Mouse (Mus musculus): ENCODE data around the gene Ung. TPM values are rescaled to one million over a fixed set of nuclear protein-coding genes. Genes with fewer than 3 reads are reported as not detected.

Ung gene
- total and polyA plus RNA-seq, 2 experiments from 2014 or later: 13.8 to 14.0 TPM

DNA sequence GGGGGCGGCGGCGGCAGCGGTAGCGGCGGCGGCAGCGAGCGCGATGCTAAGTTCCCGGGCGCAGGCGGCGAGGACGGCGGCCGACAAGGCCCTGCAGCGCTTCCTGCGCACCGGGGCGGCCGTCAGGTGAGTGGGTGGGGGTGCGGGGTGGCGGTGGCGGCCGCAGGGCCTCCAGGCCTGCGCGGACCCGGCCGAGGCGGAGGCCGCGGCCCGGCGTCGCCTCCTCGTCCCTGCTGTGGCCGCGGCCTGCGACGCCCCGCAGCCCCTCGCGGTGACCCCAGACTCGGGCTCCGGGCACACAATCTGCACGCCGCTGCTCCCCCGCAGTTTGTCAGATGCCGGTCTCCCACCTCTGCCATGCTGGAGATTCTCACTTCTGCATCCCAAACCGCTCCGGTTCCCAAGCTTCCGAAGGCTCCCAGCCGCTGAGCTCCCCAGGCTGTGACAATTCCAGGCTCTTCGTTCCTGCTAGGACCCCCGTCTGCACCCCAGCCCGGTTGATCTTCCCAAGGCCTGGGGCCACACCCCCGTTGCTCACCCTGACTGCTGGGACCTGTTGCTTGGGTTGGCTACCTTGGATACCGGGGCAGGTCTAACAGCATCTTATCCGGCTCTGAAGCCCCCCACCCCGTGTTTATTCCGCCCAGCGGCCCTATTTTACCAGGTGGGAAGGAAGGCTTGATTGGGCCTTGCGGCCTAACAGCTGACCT lies 29.6 kb upstream of the Ung start:
- no peaks in the 10 kb centered on the region for H3K9me3 ChIP-seq (ENCODE audit: low read length)
- TF ChIP-seq CTCF (IDR thresholded peaks at IDR 0.05; ENCODE audit: low read depth): no peak
- H3K4me2 ChIP-seq (ENCODE audit: low read depth, low read length): peak overlapping the region; percentile 94
- H3K36me3 ChIP-seq (ENCODE audit: insufficient read depth, low read length): peaks cover 9% of the 10 kb centered on the region
- ATAC-seq: peak; percentile 64
- peaks cover 12% of the 10 kb centered on the region for H3K4me1 ChIP-seq (ENCODE audit: insufficient read depth, low read length)
- 4% methylated on average over 56 of the region's 64 CpGs for WGBS
- peak overlapping the region; percentile 89 for H3K9ac ChIP-seq (replicated peaks; ENCODE audit: low read length)
- DNase-seq (ENCODE audit: low spot score): no peak
- H3K27me3 ChIP-seq (ENCODE audit: insufficient read depth, low read length): no peaks in the 10 kb centered on the region
- H3K4me3 ChIP-seq (ENCODE audit: low read length): peak overlapping the region; percentile 75
- peak overlapping the region; percentile 74; the same call in 1 of the 2 replicates for H3K27ac ChIP-seq

- no peaks in the 10 kb centered on the region for H3K27me3 ChIP-seq (ENCODE audit: insufficient read depth, low read length)
- H3K9me3 ChIP-seq (ENCODE audit: low read length): no peaks in the 10 kb centered on the region
- no peak overlapping the region for H3K4me2 ChIP-seq (ENCODE audit: low read depth, low read length)
- no peak overlapping the region for H3K27ac ChIP-seq
- H3K4me1 ChIP-seq (ENCODE audit: insufficient read depth, low read length): peaks cover 12% of the 10 kb centered on the region
- H3K36me3 ChIP-seq (ENCODE audit: insufficient read depth, low read length): peaks cover 18% of the 10 kb centered on the region
- 75% methylated on average over 4 of the region's 4 CpGs for WGBS
- DNase-seq (ENCODE audit: low spot score) (no peak), ATAC-seq (no peak)
- no peak overlapping the region for H3K4me3 ChIP-seq (ENCODE audit: low read length)
- H3K9ac ChIP-seq (replicated peaks; ENCODE audit: low read length): no peak overlapping the region
- TF ChIP-seq CTCF (IDR thresholded peaks at IDR 0.05; ENCODE audit: low read depth): no peak
Observed at GRCm38 (mm10) chr5:114101873-114102272, 28.3 kb upstream of the Ung start.

- Histone ChIP-seq H3K4me2 (ENCODE audit: low read depth, low read length) (no peak overlapping the region), H3K27ac (no peak overlapping the region), H3K27me3 (ENCODE audit: insufficient read depth, low read length) (no peaks in the 10 kb centered on the region), H3K4me1 (ENCODE audit: insufficient read depth, low read length) (peaks cover 12% of the 10 kb centered on the region), H3K4me3 (ENCODE audit: low read length) (no peak overlapping the region), H3K36me3 (ENCODE audit: insufficient read depth, low read length) (peaks cover 18% of the 10 kb centered on the region), H3K9ac (replicated peaks; ENCODE audit: low read length) (no peak overlapping the region), H3K9me3 (ENCODE audit: low read length) (no peaks in the 10 kb centered on the region)
- DNase-seq (ENCODE audit: low spot score) (no peak), ATAC-seq (no peak)
- TF ChIP-seq CTCF (IDR thresholded peaks at IDR 0.05; ENCODE audit: low read depth): no peak
- WGBS: 75% methylated on average over 1 of the region's 1 CpGs
Observed at GRCm38 (mm10) chr5:114102807-114103206, 27.4 kb upstream of the Ung start.

DNA sequence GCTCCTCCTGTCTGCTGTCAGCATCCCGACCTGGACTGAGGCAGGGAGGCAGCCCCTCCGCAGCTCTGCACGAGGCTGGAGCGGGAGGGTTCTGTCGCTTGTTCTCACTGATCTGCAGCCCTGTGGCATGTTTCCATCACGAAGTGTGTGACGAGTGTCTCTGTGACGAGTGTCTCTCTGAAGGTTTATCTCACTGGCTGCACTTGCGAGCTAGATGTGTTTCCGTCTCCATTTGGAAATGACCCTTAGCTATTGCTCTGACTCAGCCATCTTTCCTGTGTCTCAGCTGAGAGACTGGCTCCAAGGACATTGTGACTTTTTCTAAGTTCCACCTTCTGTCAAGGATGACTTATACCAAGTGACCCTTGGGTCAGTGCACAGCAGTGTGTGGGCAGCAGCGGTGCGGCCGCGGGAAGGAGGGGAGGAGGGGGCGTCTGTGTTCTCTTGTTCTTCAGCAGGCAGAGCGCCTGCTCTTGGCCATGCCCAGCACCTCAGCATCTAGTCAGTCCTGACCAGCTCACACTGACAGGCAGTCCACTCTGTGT lies 23.7 kb upstream of the Ung start:
- no peaks in the 10 kb centered on the region; the same call in 1 of the 2 replicates for H3K4me1 ChIP-seq (ENCODE audit: insufficient read depth, low read length)
- H3K4me3 ChIP-seq (ENCODE audit: low read length): no peak overlapping the region
- no peak for TF ChIP-seq CTCF (IDR thresholded peaks at IDR 0.05; ENCODE audit: low read depth)
- ATAC-seq (no peak), DNase-seq (ENCODE audit: low spot score) (no peak)
- no peak overlapping the region for H3K4me2 ChIP-seq (ENCODE audit: low read depth, low read length)
- no peak overlapping the region for H3K9ac ChIP-seq (replicated peaks; ENCODE audit: low read length)
- H3K27ac ChIP-seq: no peak overlapping the region
- no peaks in the 10 kb centered on the region for H3K9me3 ChIP-seq (ENCODE audit: low read length)
- H3K36me3 ChIP-seq (ENCODE audit: insufficient read depth, low read length): peaks cover 51% of the 10 kb centered on the region
- 87% methylated on average over 16 of the region's 16 CpGs for WGBS
- H3K27me3 ChIP-seq (ENCODE audit: insufficient read depth, low read length): no peaks in the 10 kb centered on the region

- Histone ChIP-seq H3K4me3 (ENCODE audit: low read length) (no peak overlapping the region), H3K4me1 (ENCODE audit: insufficient read depth, low read length) (no peaks in the 10 kb centered on the region), H3K4me2 (ENCODE audit: low read depth, low read length) (no peak overlapping the region), H3K27me3 (ENCODE audit: insufficient read depth, low read length) (no peaks in the 10 kb centered on the region), H3K27ac (no peak overlapping the region), H3K9ac (replicated peaks; ENCODE audit: low read length) (no peak overlapping the region), H3K36me3 (ENCODE audit: insufficient read depth, low read length) (peaks cover 46% of the 10 kb centered on the region), H3K9me3 (ENCODE audit: low read length) (no peaks in the 10 kb centered on the region)
- ATAC-seq (no peak), DNase-seq (ENCODE audit: low spot score) (no peak)
- WGBS: 82% methylated on average over 6 of the region's 6 CpGs
- TF ChIP-seq CTCF (IDR thresholded peaks at IDR 0.05; ENCODE audit: low read depth): no peak
Observed at GRCm38 (mm10) chr5:114113334-114113733, 16.9 kb upstream of the Ung start.

DNA sequence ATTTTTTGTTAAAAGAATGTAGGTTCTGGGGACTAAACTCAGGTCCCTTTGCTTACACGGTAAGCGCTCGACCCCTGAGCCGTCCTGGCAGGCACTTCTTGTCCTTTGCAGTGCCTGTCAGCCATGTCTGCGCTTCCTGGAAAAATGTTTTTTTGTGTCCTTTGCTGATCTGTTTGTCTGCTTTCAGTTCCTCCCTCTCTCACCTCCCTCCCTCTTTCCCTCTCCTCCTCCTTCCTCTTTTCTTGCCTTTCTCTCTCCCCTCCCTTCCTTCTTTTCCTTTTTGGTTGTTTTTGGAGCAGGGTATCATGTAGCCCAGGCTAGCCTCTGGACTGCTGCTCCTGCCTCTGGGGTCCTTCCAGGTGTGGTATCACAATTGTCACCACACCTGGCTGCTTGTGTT lies 15.2 kb upstream of the Ung start:
- no peak for TF ChIP-seq CTCF (IDR thresholded peaks at IDR 0.05; ENCODE audit: low read depth)
- WGBS: 83% methylated on average over 5 of the region's 5 CpGs
- Histone ChIP-seq H3K9ac (replicated peaks; ENCODE audit: low read length) (no peak overlapping the region), H3K9me3 (ENCODE audit: low read length) (no peaks in the 10 kb centered on the region), H3K27me3 (ENCODE audit: insufficient read depth, low read length) (no peaks in the 10 kb centered on the region), H3K27ac (no peak overlapping the region), H3K4me2 (ENCODE audit: low read depth, low read length) (no peak overlapping the region), H3K36me3 (ENCODE audit: insufficient read depth, low read length) (peaks cover 35% of the 10 kb centered on the region), H3K4me1 (ENCODE audit: insufficient read depth, low read length) (no peaks in the 10 kb centered on the region), H3K4me3 (ENCODE audit: low read length) (no peak overlapping the region)
- ATAC-seq: no peak
- no peak for DNase-seq (ENCODE audit: low spot score)

DNA sequence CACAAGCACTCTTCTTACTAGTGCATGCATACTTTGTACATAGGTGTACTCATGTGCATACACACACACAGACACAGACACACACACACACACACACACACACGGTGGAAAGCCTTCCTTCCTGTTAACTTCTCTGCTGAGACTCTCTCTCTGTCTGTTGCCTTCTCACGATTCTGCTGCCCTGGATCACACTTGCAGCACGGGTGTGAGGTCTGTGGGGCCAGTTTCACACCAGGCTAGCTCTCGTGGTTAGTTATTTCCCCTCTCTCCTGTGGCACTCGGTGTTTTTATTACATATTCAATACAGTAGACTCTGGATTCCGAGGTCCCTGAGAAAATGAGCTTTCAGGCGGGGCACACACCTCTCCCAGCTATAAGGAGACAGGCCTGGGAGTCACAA lies 13.6 kb upstream of the Ung start:
- no peaks in the 10 kb centered on the region for H3K27me3 ChIP-seq (ENCODE audit: insufficient read depth, low read length)
- 92% methylated on average over 7 of the region's 7 CpGs for WGBS
- ATAC-seq (no peak), DNase-seq (ENCODE audit: low spot score) (no peak)
- no peak overlapping the region for H3K27ac ChIP-seq
- H3K4me3 ChIP-seq (ENCODE audit: low read length): no peak overlapping the region
- H3K9ac ChIP-seq (replicated peaks; ENCODE audit: low read length): no peak overlapping the region
- no peaks in the 10 kb centered on the region for H3K9me3 ChIP-seq (ENCODE audit: low read length)
- no peaks in the 10 kb centered on the region for H3K4me1 ChIP-seq (ENCODE audit: insufficient read depth, low read length)
- no peak for TF ChIP-seq CTCF (IDR thresholded peaks at IDR 0.05; ENCODE audit: low read depth)
- peaks cover 38% of the 10 kb centered on the region for H3K36me3 ChIP-seq (ENCODE audit: insufficient read depth, low read length)
- no peak overlapping the region for H3K4me2 ChIP-seq (ENCODE audit: low read depth, low read length)
